Mouse (Mus musculus) B cell, adult (primary cell): Measurements from ENCODE around the gene Ccsap. TPM values are rescaled to one million over a fixed set of nuclear protein-coding genes. Genes with fewer than 3 reads are reported as not detected.

Experiments
- total RNA-seq: library from RNA; stranded (reverse); gene quantifications from 4 replicates; pipeline ENCODE4 v1.2.4, GENCODE M21; 2023; ENCODE audit not compliant: inconsistent age

The Ccsap gene
- total RNA-seq = 19.9 to 23.3 TPM (median 20.3 TPM) in 4 replicates

GRCm38 (mm10) chr8:123859648-123860259, at the start of gene Ccsap:
Ccsap (minus strand) TSS chr8:123860209.

GRCm38 (mm10) chr8:123894502-123895097, 34.6 kb upstream of the Ccsap start, which contains the start of gene Acta1:
Acta1 (minus strand) TSS chr8:123894751.

GRCm38 (mm10) chr8:123805718-123806373, 54.2 kb downstream of the Ccsap start, which contains the start of gene Rab4a:
Rab4a (plus strand) TSS chr8:123805985.

Other genes with a start within 250 kb of the Ccsap start
- not detected in 4 replicates for gene Rhou, start 206.3 kb downstream of the Ccsap start, total RNA-seq
- gene Rab4a, start 54.2 kb downstream of the Ccsap start, total RNA-seq = not detected in 4 replicates
- gene Acta1, start 34.5 kb upstream of the Ccsap start, total RNA-seq = 0.35 TPM in 1 of 4 replicates, not detected in the others
- gene Nup133, start 89.1 kb upstream of the Ccsap start, total RNA-seq = 34.3 to 36.8 TPM (median 36.5 TPM) in 4 replicates
- 12.2 to 14.8 TPM (median 13.7 TPM) in 4 replicates for gene Abcb10, start 122.9 kb upstream of the Ccsap start, total RNA-seq
- gene Taf5l, start 161.2 kb upstream of the Ccsap start, total RNA-seq = 64.1 to 71.4 TPM (median 65.4 TPM) in 4 replicates
- gene Urb2, start 161.3 kb upstream of the Ccsap start, total RNA-seq = 22.5 to 24.3 TPM (median 23.0 TPM) in 4 replicates